Mouse (Mus musculus): ENCODE data around the gene Kif18b. TPM values are rescaled to one million over a fixed set of nuclear protein-coding genes. Genes with fewer than 3 reads are reported as not detected.

Gene Kif18b
- 44.9 TPM for polyA plus RNA-seq (2012; fragmentation: generic; extraction: Trizol)
- long read RNA-seq, experiment 1, partial matches to known transcripts: 0 of 4 reads
- long read RNA-seq, experiment 1, other reads (novel, unspliced or antisense): 0 of 4 reads
- long read RNA-seq, experiment 2, transcript Kif18b-201 (16 exons, 3,326 nt): major isoform, 83 of 112 reads
- long read RNA-seq, experiment 2, partial matches to known transcripts: 11 of 112 reads
- long read RNA-seq, experiment 2, other reads (novel, unspliced or antisense): 18 of 112 reads

- peaks cover 30% of the 10 kb centered on the region for H3K36me3 ChIP-seq (ENCODE audit: control insufficient read depth, insufficient read depth)
- H3K4me3 ChIP-seq (ENCODE audit: insufficient read depth, poor library complexity, severe bottlenecking): peak within 1 kb of the TSS; percentile 92
- TF ChIP-seq MAX (IDR thresholded peaks at IDR 0.05) (peak; percentile 38), CTCF (IDR thresholded peaks at IDR 0.05; ENCODE audit: control insufficient read depth, insufficient read depth, insufficient read length) (no peak), FOSL1 (IDR thresholded peaks at IDR 0.05; ENCODE audit: insufficient read depth, low read length, poor library complexity, severe bottlenecking) (no peak)
These were observed at the start of gene Kif18b for GRCm38 (mm10) chr11:102924557-102925350. TSS of gene Kif18b (minus strand) at chr11:102925124.

GRCm38 (mm10) chr11:102972326-102972725, 47.4 kb upstream of the Kif18b start:
- no peaks in the 10 kb centered on the region for H3K79me2 ChIP-seq (ENCODE audit: control insufficient read depth, insufficient read depth)
- no peak for TF ChIP-seq FOSL1 (IDR thresholded peaks at IDR 0.05; ENCODE audit: insufficient read depth, low read length, poor library complexity, severe bottlenecking)
- TF ChIP-seq CEBPB (IDR thresholded peaks at IDR 0.05; ENCODE audit: low read depth): no peak
- no peak for TF ChIP-seq MAX (IDR thresholded peaks at IDR 0.05)
- TF ChIP-seq CTCF (IDR thresholded peaks at IDR 0.05; ENCODE audit: control insufficient read depth, insufficient read depth, insufficient read length): no peak
- no peak for TF ChIP-seq MYOG (IDR thresholded peaks at IDR 0.05; ENCODE audit: control insufficient read depth, extremely low read depth, insufficient read length)
- no peak for TF ChIP-seq MYOD1 (IDR thresholded peaks at IDR 0.05; ENCODE audit: control insufficient read depth, insufficient read length, low read depth)
- no peak for TF ChIP-seq USF1 (IDR thresholded peaks at IDR 0.05; ENCODE audit: low read depth)
- no peaks in the 10 kb centered on the region for H3K36me3 ChIP-seq (ENCODE audit: control insufficient read depth, insufficient read depth)
- H3K79me3 ChIP-seq (ENCODE audit: low read depth): no peaks in the 10 kb centered on the region
- no peak overlapping the region for H3ac ChIP-seq (ENCODE audit: control insufficient read depth, insufficient read length, low read depth)
- H3K27me3 ChIP-seq (ENCODE audit: control insufficient read depth, insufficient read depth, insufficient read length): no peaks in the 10 kb centered on the region
- H3K4me3 ChIP-seq (ENCODE audit: insufficient read depth, poor library complexity, severe bottlenecking): no peak overlapping the region

More at GRCm38 (mm10) chr11:102924557-102925350, at the start of gene Kif18b:
- Histone ChIP-seq H3K79me3 (ENCODE audit: low read depth) (peaks cover 50% of the 10 kb centered on the region), H3K79me2 (ENCODE audit: control insufficient read depth, insufficient read depth) (peaks cover 53% of the 10 kb centered on the region), H3K27me3 (ENCODE audit: control insufficient read depth, insufficient read depth, insufficient read length) (no peaks in the 10 kb centered on the region), H3ac (ENCODE audit: control insufficient read depth, insufficient read length, low read depth) (peak within 1 kb of the TSS; percentile 81)

GRCm38 (mm10) chr11:102971604-102972003, 46.7 kb upstream of the Kif18b start:
- H3K79me2 ChIP-seq (ENCODE audit: control insufficient read depth, insufficient read depth): no peaks in the 10 kb centered on the region
- no peaks in the 10 kb centered on the region for H3K27me3 ChIP-seq (ENCODE audit: control insufficient read depth, insufficient read depth, insufficient read length)
- H3K4me3 ChIP-seq (ENCODE audit: insufficient read depth, poor library complexity, severe bottlenecking): no peak overlapping the region
- TF ChIP-seq USF1 (IDR thresholded peaks at IDR 0.05; ENCODE audit: low read depth): no peak
- peak; percentile 15 for TF ChIP-seq MAX (IDR thresholded peaks at IDR 0.05)
- no peaks in the 10 kb centered on the region for H3K79me3 ChIP-seq (ENCODE audit: low read depth)
- no peak overlapping the region for H3ac ChIP-seq (ENCODE audit: control insufficient read depth, insufficient read length, low read depth)
- no peaks in the 10 kb centered on the region for H3K36me3 ChIP-seq (ENCODE audit: control insufficient read depth, insufficient read depth)

GRCm38 (mm10) chr11:102964547-102965091, 39.7 kb upstream of the Kif18b start:
- Histone ChIP-seq H3ac (ENCODE audit: control insufficient read depth, insufficient read length, low read depth) (no peak overlapping the region), H3K27me3 (ENCODE audit: control insufficient read depth, insufficient read depth, insufficient read length) (no peaks in the 10 kb centered on the region), H3K79me3 (ENCODE audit: low read depth) (no peaks in the 10 kb centered on the region), H3K79me2 (ENCODE audit: control insufficient read depth, insufficient read depth) (no peaks in the 10 kb centered on the region), H3K4me3 (ENCODE audit: insufficient read depth, poor library complexity, severe bottlenecking) (no peak overlapping the region), H3K36me3 (ENCODE audit: control insufficient read depth, insufficient read depth) (no peaks in the 10 kb centered on the region)
- no peak for TF ChIP-seq MYOD1 (IDR thresholded peaks at IDR 0.05; ENCODE audit: control insufficient read depth, insufficient read length, low read depth)
- no peak for TF ChIP-seq USF1 (IDR thresholded peaks at IDR 0.05; ENCODE audit: low read depth)
- no peak for TF ChIP-seq MAX (IDR thresholded peaks at IDR 0.05)

GRCm38 (mm10) chr11:102963855-102964546, 39.1 kb upstream of the Kif18b start:
- no peaks in the 10 kb centered on the region for H3K36me3 ChIP-seq (ENCODE audit: control insufficient read depth, insufficient read depth)
- no peak overlapping the region for H3ac ChIP-seq (ENCODE audit: control insufficient read depth, insufficient read length, low read depth)
- H3K4me3 ChIP-seq (ENCODE audit: insufficient read depth, poor library complexity, severe bottlenecking): no peak overlapping the region

More at GRCm38 (mm10) chr11:102963855-102964546, 39.1 kb upstream of the Kif18b start:
- Histone ChIP-seq H3K27me3 (ENCODE audit: control insufficient read depth, insufficient read depth, insufficient read length) (no peaks in the 10 kb centered on the region), H3K79me2 (ENCODE audit: control insufficient read depth, insufficient read depth) (no peaks in the 10 kb centered on the region), H3K79me3 (ENCODE audit: low read depth) (no peaks in the 10 kb centered on the region)
- TF ChIP-seq CTCF (IDR thresholded peaks at IDR 0.05; ENCODE audit: control insufficient read depth, insufficient read depth, insufficient read length) (no peak), FOSL1 (IDR thresholded peaks at IDR 0.05; ENCODE audit: insufficient read depth, low read length, poor library complexity, severe bottlenecking) (no peak), USF1 (IDR thresholded peaks at IDR 0.05; ENCODE audit: low read depth) (no peak), MYOD1 (IDR thresholded peaks at IDR 0.05; ENCODE audit: control insufficient read depth, insufficient read length, low read depth) (no peak)

Data from C2C12 (cell line).